Mouse (Mus musculus): Measurements from ENCODE around the gene Slc8a1. TPM values are rescaled to one million over a fixed set of nuclear protein-coding genes. Genes with fewer than 3 reads are reported as not detected.

Gene Slc8a1
- total RNA-seq, 1 experiment, result 0.71 TPM

- Histone ChIP-seq H3K36me3 (ENCODE audit: control insufficient read depth, insufficient read depth, low read length, poor library complexity, severe bottlenecking) (no peaks in the 10 kb centered on the region), H3K4me1 (ENCODE audit: control insufficient read depth in 2 of 2, insufficient read depth in 2 of 2, low read length in 2 of 2, poor library complexity in 1 of 2) (no peaks in the 10 kb centered on the region), H3K9ac (ENCODE audit: insufficient read depth, low read depth, low read length, poor library complexity, severe bottlenecking) (no peak overlapping the region), H3K9me3 (ENCODE audit: control insufficient read depth, insufficient read depth, low read depth, low read length) (no peaks in the 10 kb centered on the region), H3K4me3 (ENCODE audit: insufficient read depth in 1 of 2, low read depth in 1 of 2, low read length in 2 of 2, poor library complexity in 1 of 2, severe bottlenecking in 1 of 2) (no peak overlapping the region), H3K27ac (ENCODE audit: insufficient read depth, low read depth, low read length, poor library complexity, severe bottlenecking) (no peak overlapping the region)
- in situ Hi-C loops (cut with MboI; ENCODE audit: low sequenced_read_pairs in 2 of 2, unreplicated experiment in 2 of 2), result no loop called here
- no peak for TF ChIP-seq HCFC1 (IDR thresholded peaks at IDR 0.05; ENCODE audit: borderline replicate concordance, insufficient read depth, low read length)
- no peak for DNase-seq (ENCODE audit: low read depth, low spot score)
Observed at GRCm38 (mm10) chr17:81492216-81492865, 245.8 kb downstream of the Slc8a1 start.

GRCm38 (mm10) chr17:81486388-81486787 is 251.8 kb downstream of the Slc8a1 start:
- Histone ChIP-seq H3K36me3 (ENCODE audit: control insufficient read depth, insufficient read depth, low read length, poor library complexity, severe bottlenecking) (no peaks in the 10 kb centered on the region), H3K4me3 (ENCODE audit: insufficient read depth in 1 of 2, low read depth in 1 of 2, low read length in 2 of 2, poor library complexity in 1 of 2, severe bottlenecking in 1 of 2) (no peak overlapping the region), H3K9me3 (ENCODE audit: control insufficient read depth, insufficient read depth, low read depth, low read length) (no peaks in the 10 kb centered on the region), H3K4me1 (ENCODE audit: control insufficient read depth in 2 of 2, insufficient read depth in 2 of 2, low read length in 2 of 2, poor library complexity in 1 of 2) (no peaks in the 10 kb centered on the region), H3K27ac (ENCODE audit: insufficient read depth, low read depth, low read length, poor library complexity, severe bottlenecking) (no peak overlapping the region), H3K9ac (ENCODE audit: insufficient read depth, low read depth, low read length, poor library complexity, severe bottlenecking) (no peak overlapping the region)
- no peak for TF ChIP-seq HCFC1 (IDR thresholded peaks at IDR 0.05; ENCODE audit: borderline replicate concordance, insufficient read depth, low read length)
- no peak for TF ChIP-seq CHD2 (IDR thresholded peaks at IDR 0.05; ENCODE audit: low read depth, low read length)
- TF ChIP-seq ZC3H11A (IDR thresholded peaks at IDR 0.05; ENCODE audit: borderline replicate concordance, low read depth, low read length), result no peak
- TF ChIP-seq ZNF384 (IDR thresholded peaks at IDR 0.05; ENCODE audit: low read depth, low read length), result no peak
- no peak for TF ChIP-seq MAFK (IDR thresholded peaks at IDR 0.05; ENCODE audit: insufficient read depth, low read depth, low read length)
- no peak for DNase-seq (ENCODE audit: low read depth, low spot score)
- in situ Hi-C loops (cut with MboI; ENCODE audit: low sequenced_read_pairs in 2 of 2, unreplicated experiment in 2 of 2), result no loop called here

DNA sequence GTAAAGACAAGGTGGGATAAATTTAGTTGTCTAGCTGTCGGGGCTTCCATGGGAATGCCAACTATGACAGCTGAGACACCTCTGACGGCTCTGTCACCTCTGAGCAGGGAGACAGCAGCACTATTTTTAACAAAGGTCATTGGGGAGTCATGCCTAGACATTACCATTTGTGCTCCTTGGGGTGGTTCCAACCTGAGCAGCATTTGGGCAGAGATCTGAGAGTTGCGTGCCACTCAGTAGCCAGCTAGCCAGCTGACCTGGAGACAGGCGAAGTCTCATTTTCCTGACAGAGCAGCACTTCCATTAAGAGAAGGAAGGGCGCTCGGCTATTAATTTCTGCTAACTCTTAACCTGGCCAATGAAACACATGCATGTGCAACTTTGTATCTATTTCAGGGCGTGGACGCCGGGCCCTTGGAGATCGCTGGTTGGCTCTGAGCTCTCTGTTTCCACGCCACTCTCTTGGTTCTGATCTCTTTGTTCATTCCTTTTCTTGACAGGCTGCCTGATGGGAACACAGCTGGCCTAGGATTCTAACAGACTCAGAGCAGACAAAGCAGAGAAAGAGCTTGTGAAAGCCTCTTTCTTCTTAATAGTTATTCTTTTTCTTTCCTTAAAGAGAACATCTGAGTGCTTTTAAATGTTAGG is 256.2 kb downstream of the Slc8a1 start:
- Histone ChIP-seq H3K36me3 (ENCODE audit: control insufficient read depth, insufficient read depth, low read length, poor library complexity, severe bottlenecking) (no peaks in the 10 kb centered on the region), H3K27ac (ENCODE audit: insufficient read depth, low read depth, low read length, poor library complexity, severe bottlenecking) (no peak overlapping the region), H3K4me3 (ENCODE audit: insufficient read depth in 1 of 2, low read depth in 1 of 2, low read length in 2 of 2, poor library complexity in 1 of 2, severe bottlenecking in 1 of 2) (no peak overlapping the region), H3K4me1 (ENCODE audit: control insufficient read depth in 2 of 2, insufficient read depth in 2 of 2, low read length in 2 of 2, poor library complexity in 1 of 2) (no peaks in the 10 kb centered on the region), H3K9ac (ENCODE audit: insufficient read depth, low read depth, low read length, poor library complexity, severe bottlenecking) (no peak overlapping the region), H3K9me3 (ENCODE audit: control insufficient read depth, insufficient read depth, low read depth, low read length) (no peaks in the 10 kb centered on the region)
- DNase-seq (ENCODE audit: low read depth, low spot score), result no peak
- TF ChIP-seq MAFK (IDR thresholded peaks at IDR 0.05; ENCODE audit: insufficient read depth, low read depth, low read length), result no peak
- TF ChIP-seq ZNF384 (IDR thresholded peaks at IDR 0.05; ENCODE audit: low read depth, low read length), result no peak
- TF ChIP-seq ZC3H11A (IDR thresholded peaks at IDR 0.05; ENCODE audit: borderline replicate concordance, low read depth, low read length), result no peak
- no peak for TF ChIP-seq HCFC1 (IDR thresholded peaks at IDR 0.05; ENCODE audit: borderline replicate concordance, insufficient read depth, low read length)
- TF ChIP-seq CHD2 (IDR thresholded peaks at IDR 0.05; ENCODE audit: low read depth, low read length), result no peak
- in situ Hi-C loops (cut with MboI; ENCODE audit: low sequenced_read_pairs in 2 of 2, unreplicated experiment in 2 of 2), result no loop called here

- TF ChIP-seq ZC3H11A (IDR thresholded peaks at IDR 0.05; ENCODE audit: borderline replicate concordance, low read depth, low read length) (no peak), CHD2 (IDR thresholded peaks at IDR 0.05; ENCODE audit: low read depth, low read length) (no peak), MAFK (IDR thresholded peaks at IDR 0.05; ENCODE audit: insufficient read depth, low read depth, low read length) (no peak), HCFC1 (IDR thresholded peaks at IDR 0.05; ENCODE audit: borderline replicate concordance, insufficient read depth, low read length) (no peak), ZNF384 (IDR thresholded peaks at IDR 0.05; ENCODE audit: low read depth, low read length) (no peak)
- no peak for DNase-seq (ENCODE audit: low read depth, low spot score)
- in situ Hi-C loops (cut with MboI; ENCODE audit: low sequenced_read_pairs in 2 of 2, unreplicated experiment in 2 of 2), result no loop called here
Observed at GRCm38 (mm10) chr17:81480351-81481161, 257.6 kb downstream of the Slc8a1 start.

More at GRCm38 (mm10) chr17:81480351-81481161, 257.6 kb downstream of the Slc8a1 start:
- H3K27ac ChIP-seq (ENCODE audit: insufficient read depth, low read depth, low read length, poor library complexity, severe bottlenecking), result no peak overlapping the region
- H3K9me3 ChIP-seq (ENCODE audit: control insufficient read depth, insufficient read depth, low read depth, low read length), result no peaks in the 10 kb centered on the region
- no peaks in the 10 kb centered on the region for H3K4me1 ChIP-seq (ENCODE audit: control insufficient read depth in 2 of 2, insufficient read depth in 2 of 2, low read length in 2 of 2, poor library complexity in 1 of 2)
- H3K4me3 ChIP-seq (ENCODE audit: insufficient read depth in 1 of 2, low read depth in 1 of 2, low read length in 2 of 2, poor library complexity in 1 of 2, severe bottlenecking in 1 of 2), result no peak overlapping the region
- H3K9ac ChIP-seq (ENCODE audit: insufficient read depth, low read depth, low read length, poor library complexity, severe bottlenecking), result no peak overlapping the region
- no peaks in the 10 kb centered on the region for H3K36me3 ChIP-seq (ENCODE audit: control insufficient read depth, insufficient read depth, low read length, poor library complexity, severe bottlenecking)

All from ES-E14 (cell line).